In genomic region chr19:23147026-23147966, GRCm38 (mm10) we compare ENCODE assay signal across 9 mouse cellular contexts. TPM values are rescaled to one million over a fixed set of nuclear protein-coding genes. Genes with fewer than 3 reads are reported as not detected.
DNase-seq lines count a peak whose midpoint lies in the region; ATAC-seq and TF ChIP-seq lines count a peak whose summit lies in the region.
"Had no signal": no experiment of that assay in that cellular context is flagged by ENCODE, and none has a peak within 500 bp of the region (broad histone marks: within the 10 kb centered on the region; RNA-seq: fewer than 3 reads in every experiment).

No protein-coding gene starts in this region.

- peaks cover 9% of the 10 kb centered on the region; the same call in 1 of the 2 replicates for H3K4me1 ChIP-seq in forebrain, postnatal 0 days (ENCODE audit: insufficient read depth)
- peaks cover 16% of the 10 kb centered on the region for H3K4me1 ChIP-seq in forebrain, embryonic 13.5 days
- H3K4me1 ChIP-seq in liver, embryonic 12.5 days = peaks cover 79% of the 10 kb centered on the region
- peaks cover 32% of the 10 kb centered on the region for H3K4me1 ChIP-seq in liver, embryonic 11.5 days (replicated peaks; ENCODE audit: control insufficient read depth, insufficient read depth, low read length)
- peaks cover 3% of the 10 kb centered on the region for H3K4me1 ChIP-seq in hindbrain, embryonic 14.5 days (replicated peaks; ENCODE audit: control insufficient read depth, insufficient read depth, low read length)
- H3K4me1 ChIP-seq in forebrain, embryonic 16.5 days (replicated peaks; ENCODE audit: control insufficient read depth, insufficient read depth, low read length) = peaks cover 9% of the 10 kb centered on the region
- H3K4me1 ChIP-seq in midbrain, embryonic 15.5 days = peaks cover 4% of the 10 kb centered on the region

- peak; percentile 39; the same call in 1 of the 2 replicates for ATAC-seq in forebrain, postnatal 0 days
- ATAC-seq in forebrain, embryonic 13.5 days = no peak
- no peak for ATAC-seq in liver, embryonic 12.5 days
- ATAC-seq in liver, embryonic 11.5 days (replicated peaks; ENCODE audit: low FRiP score) = no peak
- ATAC-seq in hindbrain, embryonic 14.5 days (ENCODE audit: low FRiP score) = no peak
- ATAC-seq in forebrain, embryonic 16.5 days = no peak
- ATAC-seq in midbrain, embryonic 15.5 days (replicated peaks) = no peak

- no peaks in the 10 kb centered on the region for H3K36me3 ChIP-seq in forebrain, postnatal 0 days (ENCODE audit: insufficient read depth)
- no peaks in the 10 kb centered on the region for H3K36me3 ChIP-seq in forebrain, embryonic 13.5 days (ENCODE audit: poor library complexity, severe bottlenecking)
- H3K36me3 ChIP-seq in liver, embryonic 12.5 days = no peaks in the 10 kb centered on the region
- no peaks in the 10 kb centered on the region for H3K36me3 ChIP-seq in liver, embryonic 11.5 days (ENCODE audit: control insufficient read depth, insufficient read depth, low read length)
- H3K36me3 ChIP-seq in hindbrain, embryonic 14.5 days (replicated peaks; ENCODE audit: control insufficient read depth, insufficient read depth) = no peaks in the 10 kb centered on the region
- no peaks in the 10 kb centered on the region for H3K36me3 ChIP-seq in forebrain, embryonic 16.5 days (ENCODE audit: control insufficient read depth, insufficient read depth)
- no peaks in the 10 kb centered on the region for H3K36me3 ChIP-seq in midbrain, embryonic 15.5 days (replicated peaks)
- H3K36me3 ChIP-seq: limb, embryonic 13.5 days had no signal

- WGBS in forebrain, postnatal 0 days = 60% methylated on average over 15 of the region's 15 CpGs
- 58% methylated on average over 15 of the region's 15 CpGs for WGBS in forebrain, embryonic 13.5 days
- WGBS in liver, embryonic 12.5 days (ENCODE audit: insufficient replicate concordance) = 64% methylated on average over 15 of the region's 15 CpGs
- 71% methylated on average over 15 of the region's 15 CpGs for WGBS in liver, embryonic 11.5 days
- 63% methylated on average over 15 of the region's 15 CpGs for WGBS in hindbrain, embryonic 14.5 days
- 57% methylated on average over 15 of the region's 15 CpGs for WGBS in forebrain, embryonic 16.5 days
- 62% methylated on average over 15 of the region's 15 CpGs for WGBS in midbrain, embryonic 15.5 days

- TF ChIP-seq CTCF in forebrain, postnatal 0 days (IDR thresholded peaks at IDR 0.05; ENCODE audit: low read depth) = no peak

- no peak overlapping the region for H3K4me2 ChIP-seq in forebrain, postnatal 0 days (ENCODE audit: low read depth)
- H3K4me2 ChIP-seq in forebrain, embryonic 13.5 days = no peak overlapping the region
- H3K4me2 ChIP-seq in liver, embryonic 12.5 days = peak overlapping the region; percentile 17; the same call in 1 of the 2 replicates
- H3K4me2 ChIP-seq in liver, embryonic 11.5 days = no peak overlapping the region
- H3K4me2 ChIP-seq in hindbrain, embryonic 14.5 days (replicated peaks) = no peak overlapping the region
- H3K4me2 ChIP-seq in forebrain, embryonic 16.5 days (ENCODE audit: low read length) = no peak overlapping the region
- H3K4me2 ChIP-seq in midbrain, embryonic 15.5 days = no peak overlapping the region
- H3K4me2 ChIP-seq: limb, embryonic 13.5 days had no signal

- H3K9me3 ChIP-seq in forebrain, postnatal 0 days (ENCODE audit: low read length) = no peaks in the 10 kb centered on the region
- no peaks in the 10 kb centered on the region for H3K9me3 ChIP-seq in forebrain, embryonic 13.5 days (replicated peaks)
- H3K9me3 ChIP-seq in liver, embryonic 12.5 days (replicated peaks) = no peaks in the 10 kb centered on the region
- no peaks in the 10 kb centered on the region for H3K9me3 ChIP-seq in liver, embryonic 11.5 days (ENCODE audit: control insufficient read depth, low read length)
- H3K9me3 ChIP-seq in hindbrain, embryonic 14.5 days (ENCODE audit: control insufficient read depth, low read length) = no peaks in the 10 kb centered on the region
- no peaks in the 10 kb centered on the region for H3K9me3 ChIP-seq in forebrain, embryonic 16.5 days (ENCODE audit: control insufficient read depth, low read length)
- H3K9me3 ChIP-seq in midbrain, embryonic 15.5 days = no peaks in the 10 kb centered on the region
- H3K9me3 ChIP-seq: limb, embryonic 13.5 days had no signal

- peak overlapping the region; percentile 60 for H3K27ac ChIP-seq in forebrain, postnatal 0 days (ENCODE audit: low read depth, low read length)
- no peak overlapping the region for H3K27ac ChIP-seq in forebrain, embryonic 13.5 days
- no peak overlapping the region for H3K27ac ChIP-seq in liver, embryonic 12.5 days
- no peak overlapping the region for H3K27ac ChIP-seq in liver, embryonic 11.5 days (ENCODE audit: low read depth, low read length)
- 0 out of 2 replicates have a peak overlapping the region, but pooled peaks have one; percentile 4 for H3K27ac ChIP-seq in hindbrain, embryonic 14.5 days
- no peak overlapping the region for H3K27ac ChIP-seq in forebrain, embryonic 16.5 days (ENCODE audit: low read length)
- H3K27ac ChIP-seq in midbrain, embryonic 15.5 days = no peak overlapping the region
- H3K27ac ChIP-seq: limb, embryonic 13.5 days had no signal

- H3K27me3 ChIP-seq in forebrain, postnatal 0 days (ENCODE audit: insufficient read depth, low read length) = peaks cover 9% of the 10 kb centered on the region; the same call in 1 of the 2 replicates
- peaks cover 25% of the 10 kb centered on the region for H3K27me3 ChIP-seq in forebrain, embryonic 13.5 days
- H3K27me3 ChIP-seq in liver, embryonic 12.5 days (replicated peaks) = peaks cover 14% of the 10 kb centered on the region
- peaks cover 2% of the 10 kb centered on the region; the same call in 1 of the 2 replicates for H3K27me3 ChIP-seq in liver, embryonic 11.5 days (replicated peaks; ENCODE audit: control insufficient read depth, insufficient read depth, low read length)
- peaks cover 22% of the 10 kb centered on the region for H3K27me3 ChIP-seq in hindbrain, embryonic 14.5 days (ENCODE audit: control insufficient read depth, insufficient read depth, low read length)
- peaks cover 10% of the 10 kb centered on the region for H3K27me3 ChIP-seq in forebrain, embryonic 16.5 days (replicated peaks; ENCODE audit: control insufficient read depth, insufficient read depth, low read length)
- H3K27me3 ChIP-seq in midbrain, embryonic 15.5 days (replicated peaks) = peaks cover 16% of the 10 kb centered on the region

- H3K9ac ChIP-seq in forebrain, postnatal 0 days = no peak overlapping the region
- H3K9ac ChIP-seq in forebrain, embryonic 13.5 days = no peak overlapping the region
- no peak overlapping the region for H3K9ac ChIP-seq in liver, embryonic 12.5 days
- H3K9ac ChIP-seq in liver, embryonic 11.5 days (ENCODE audit: low read depth, low read length) = no peak overlapping the region
- H3K9ac ChIP-seq in hindbrain, embryonic 14.5 days = no peak overlapping the region
- H3K9ac ChIP-seq in forebrain, embryonic 16.5 days (replicated peaks; ENCODE audit: low read depth, low read length) = no peak overlapping the region
- H3K9ac ChIP-seq in midbrain, embryonic 15.5 days = no peak overlapping the region
- H3K9ac ChIP-seq: limb, embryonic 13.5 days had no signal

- peak; percentile 5 for DNase-seq in forebrain, postnatal 0 days
- DNase-seq in liver, embryonic 11.5 days (ENCODE audit: low spot score) = no peak
- no peak for DNase-seq in hindbrain, embryonic 14.5 days (ENCODE audit: low spot score)
- DNase-seq in right cerebral cortex, postnatal 10 days (ENCODE audit: low spot score in 2 of 2) = peak; percentile 70 to 80

- H3K4me3 ChIP-seq in forebrain, postnatal 0 days (ENCODE audit: low read depth, low read length) = no peak overlapping the region
- no peak overlapping the region for H3K4me3 ChIP-seq in forebrain, embryonic 13.5 days
- no peak overlapping the region for H3K4me3 ChIP-seq in liver, embryonic 12.5 days
- no peak overlapping the region for H3K4me3 ChIP-seq in liver, embryonic 11.5 days (ENCODE audit: low read depth, low read length)
- H3K4me3 ChIP-seq in hindbrain, embryonic 14.5 days (replicated peaks; ENCODE audit: low read length) = no peak overlapping the region
- H3K4me3 ChIP-seq in forebrain, embryonic 16.5 days (replicated peaks; ENCODE audit: low read length) = no peak overlapping the region
- H3K4me3 ChIP-seq in midbrain, embryonic 15.5 days = no peak overlapping the region
- H3K4me3 ChIP-seq: limb, embryonic 13.5 days had no signal

RNA-seq across cellular contexts. Expression of gene Klf9, which starts 6.3 kb away (rescaled TPM):
- total RNA-seq in forebrain, postnatal 0 days (2014; rRNA removed) = 22.5 and 25.9 TPM in 2 replicates
- 10.2 and 11.4 TPM in 2 replicates for polyA plus RNA-seq in forebrain, postnatal 0 days (2015; fragmentation: Nextera tagmentation; extraction: Ambion mirVana)
- 0.97 and 1.0 TPM in 2 replicates for polyA plus RNA-seq in forebrain, embryonic 13.5 days (2015; fragmentation: Nextera tagmentation; extraction: Ambion mirVana)
- polyA plus RNA-seq in liver, embryonic 12.5 days (2016; fragmentation: Nextera tagmentation; extraction: Ambion mirVana) = 2.1 and 2.7 TPM in 2 replicates
- polyA plus RNA-seq in liver, embryonic 11.5 days (2014; fragmentation: Nextera tagmentation; extraction: Ambion mirVana) = 2.3 and 2.8 TPM in 2 replicates
- 2.4 and 3.3 TPM in 2 replicates for polyA plus RNA-seq in hindbrain, embryonic 14.5 days (2014; fragmentation: Nextera tagmentation; extraction: Ambion mirVana)
- 2.2 and 2.6 TPM in 2 replicates for polyA plus RNA-seq in forebrain, embryonic 16.5 days (2015; fragmentation: Nextera tagmentation; extraction: Ambion mirVana)
- 2.4 and 2.7 TPM in 2 replicates for polyA plus RNA-seq in midbrain, embryonic 15.5 days (2015; fragmentation: Nextera tagmentation; extraction: Ambion mirVana)

Comparison
In these comparisons a context has a peak if more than half of its experiments do, and no peak if none do; other contexts are left out.
1. H3K27ac ChIP-seq: peak in forebrain, postnatal 0 days (single experiment) and hindbrain, embryonic 14.5 days (single experiment); none in forebrain, embryonic 13.5 days (single experiment), liver, embryonic 12.5 days (single experiment), liver, embryonic 11.5 days (single experiment), forebrain, embryonic 16.5 days (single experiment) and midbrain, embryonic 15.5 days (single experiment).
2. DNase-seq: peak in forebrain, postnatal 0 days (single experiment) and right cerebral cortex, postnatal 10 days (2 of 2); none in liver, embryonic 11.5 days (single experiment) and hindbrain, embryonic 14.5 days (single experiment).